Mouse (Mus musculus) layer of hippocampus, postnatal 14 days (tissue): Measurements from ENCODE around the gene Tbc1d22a. TPM values are rescaled to one million over a fixed set of nuclear protein-coding genes. Genes with fewer than 3 reads are reported as not detected.

Experiments
- DNase-seq, 2 experiments: peaks; one replicate each; pipeline ENCODE4 v3.0.0; 2021 to 2022; ENCODE audit warnings: low spot score in 2 of 2, mixed read lengths in 1 of 2
- total RNA-seq, 2 experiments: library from RNA; stranded (reverse); gene quantifications; 2 replicates each; pipeline ENCODE4 v1.2.3; 2021

Tbc1d22a gene
- total RNA-seq, 2 experiments from 2014 or later: 29.8 to 30.1 TPM

DNA sequence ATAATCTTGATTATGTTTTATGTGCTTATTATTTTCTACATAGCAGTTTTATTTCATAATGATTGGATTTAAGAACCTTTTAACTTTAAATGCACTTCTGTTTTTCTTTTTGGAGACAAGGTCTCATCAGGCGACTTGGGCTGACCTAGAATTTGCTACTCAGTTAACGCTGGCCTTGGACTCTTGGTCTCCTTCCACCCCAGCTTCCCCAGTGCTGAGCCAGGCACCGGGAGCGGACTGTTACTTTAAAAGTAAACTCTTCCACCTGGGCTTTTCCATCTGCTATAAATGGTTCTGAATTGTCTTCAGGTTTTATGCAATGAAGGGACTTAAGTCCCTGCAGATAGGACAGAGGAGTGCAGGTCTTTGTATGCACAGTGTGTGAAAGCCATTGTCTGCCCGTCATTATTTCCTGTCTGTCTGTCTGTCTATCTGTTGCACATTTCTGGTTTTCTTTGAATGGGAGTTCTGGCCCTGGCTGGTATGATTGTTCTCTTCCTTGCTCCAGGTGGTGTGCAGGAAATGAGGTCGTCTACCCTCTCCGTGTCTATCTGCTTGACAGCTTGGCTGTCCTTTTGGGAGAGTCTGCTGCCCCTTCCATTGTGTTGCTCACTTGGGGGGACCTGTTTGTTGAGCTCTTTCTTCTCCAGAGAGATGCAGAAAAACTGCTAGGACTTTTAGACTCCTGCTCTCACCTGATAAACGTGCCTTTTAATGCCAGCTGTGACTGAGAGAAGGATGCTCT, 117.4 kb downstream of the Tbc1d22a start:
- DNase-seq: no peak

DNA sequence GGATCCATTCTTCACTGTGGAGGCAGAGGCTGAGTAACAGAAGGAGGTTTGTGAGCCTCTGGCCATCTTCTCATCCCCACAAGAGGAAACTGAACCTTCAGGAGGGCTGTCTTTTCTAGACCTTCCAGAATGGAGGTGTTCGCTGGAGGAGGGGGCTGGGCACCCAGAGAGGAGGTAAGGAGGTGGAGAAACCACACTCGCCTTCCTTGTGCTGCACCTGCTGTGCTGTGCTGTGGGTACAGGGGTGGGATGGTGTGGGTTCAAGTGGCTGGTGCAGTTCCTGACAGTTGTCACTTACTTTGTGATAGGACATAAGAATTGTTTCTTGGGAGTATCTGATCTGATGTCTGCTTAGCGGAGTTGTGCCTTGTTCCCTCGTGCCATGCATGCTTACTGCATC, 118.9 kb downstream of the Tbc1d22a start:
- no peak for DNase-seq

DNA sequence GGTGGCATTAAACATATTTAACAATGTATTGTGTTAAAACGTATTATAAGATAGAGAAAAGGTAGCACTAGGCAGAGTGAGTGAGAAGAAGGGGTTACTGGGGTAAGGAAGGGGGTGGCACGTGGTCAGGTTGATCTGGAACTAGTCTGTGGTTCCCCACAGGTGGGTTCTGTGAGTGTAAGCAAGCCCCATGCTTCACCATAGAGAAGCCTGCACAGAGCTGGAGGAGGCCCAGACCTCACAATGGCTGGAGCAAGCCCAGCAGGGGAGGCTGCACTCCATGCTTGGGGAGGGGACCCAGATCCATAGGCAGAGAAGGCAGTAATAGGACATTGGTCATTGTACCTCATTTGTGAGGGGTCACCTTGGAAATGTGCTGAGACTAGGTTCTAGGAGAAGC, 119.3 kb downstream of the Tbc1d22a start:
- DNase-seq: no peak

DNA sequence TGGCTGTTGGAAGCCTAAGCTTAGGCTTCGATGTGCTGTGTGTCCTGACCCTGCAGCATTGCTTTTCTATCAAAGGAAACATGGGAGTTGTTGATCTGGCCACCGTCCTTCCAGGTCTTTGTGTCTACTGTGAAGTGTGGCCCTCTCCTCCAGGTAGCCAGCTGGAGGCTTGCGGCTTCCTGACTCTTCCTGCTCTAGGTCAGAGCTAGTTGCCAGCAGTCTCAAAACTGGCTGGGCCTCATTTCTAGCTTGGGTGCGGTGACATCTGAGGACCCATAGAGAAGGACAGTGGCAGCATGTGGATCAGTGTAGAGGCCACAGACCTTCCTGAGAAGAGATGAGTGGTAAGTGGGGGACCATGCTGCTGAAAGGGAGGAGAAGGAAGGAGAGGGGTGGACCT, 120.0 kb downstream of the Tbc1d22a start:
- DNase-seq: no peak

DNA sequence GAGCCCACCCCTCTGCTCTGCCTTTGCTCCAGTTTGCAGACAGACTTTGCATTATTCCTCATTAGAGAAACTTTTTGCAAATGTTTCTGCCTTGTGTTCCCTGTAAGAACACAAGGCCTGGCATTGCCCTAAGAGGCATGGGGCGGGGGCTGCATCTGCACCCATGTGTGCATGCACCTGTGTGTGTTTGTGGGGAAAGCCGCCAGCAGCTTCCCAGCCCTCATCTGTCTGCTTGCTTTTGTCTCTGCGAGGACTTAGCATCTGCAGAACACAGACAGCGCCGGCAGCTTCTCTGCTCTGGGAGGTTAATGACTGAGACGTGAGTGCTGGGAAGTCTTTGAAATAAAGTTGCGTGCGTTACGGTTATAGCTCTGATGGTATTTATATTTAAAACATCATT, 120.5 kb downstream of the Tbc1d22a start:
- DNase-seq: no peak

DNA sequence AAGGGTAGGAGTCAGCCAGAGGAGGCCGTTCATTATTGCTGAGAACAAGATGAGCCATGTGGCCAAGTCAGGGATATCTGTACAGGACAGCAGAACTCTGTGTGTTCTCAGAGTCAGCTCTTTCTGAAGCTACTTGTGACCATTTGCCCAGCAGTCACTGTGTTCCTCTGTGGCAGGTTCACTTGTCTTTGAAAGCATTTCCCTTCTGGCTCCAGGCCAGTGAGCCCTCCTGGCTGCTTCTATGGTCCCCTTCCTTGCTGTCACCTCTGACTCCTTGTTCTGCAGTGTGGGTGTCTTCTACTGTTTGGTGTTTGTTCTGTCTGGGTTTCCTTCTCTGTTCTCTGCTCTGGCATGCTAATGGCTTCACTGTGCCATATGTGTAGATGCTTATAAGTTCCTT, 121.5 kb downstream of the Tbc1d22a start:
- DNase-seq: no peak

DNA sequence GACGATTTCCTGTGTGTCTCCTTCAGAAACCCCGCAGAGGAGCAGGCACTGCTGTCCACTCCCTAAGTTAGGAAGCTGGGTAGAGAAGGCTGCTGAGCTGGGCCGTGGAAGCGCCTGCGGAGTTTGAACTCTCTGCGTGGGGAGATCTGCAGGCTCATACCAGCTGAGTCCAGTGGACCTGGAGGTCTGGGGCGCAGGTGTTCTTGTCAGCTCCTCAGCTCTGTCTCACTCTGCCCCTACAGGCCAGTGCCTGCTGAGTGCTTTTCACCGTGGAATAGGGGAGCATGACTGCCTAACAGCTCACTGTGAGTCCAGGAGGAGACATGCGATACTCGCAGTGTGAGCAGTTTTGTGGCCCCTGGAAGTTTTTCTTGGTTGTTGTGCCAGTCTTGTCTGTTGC, 123.5 kb downstream of the Tbc1d22a start:
- DNase-seq: no peak

DNA sequence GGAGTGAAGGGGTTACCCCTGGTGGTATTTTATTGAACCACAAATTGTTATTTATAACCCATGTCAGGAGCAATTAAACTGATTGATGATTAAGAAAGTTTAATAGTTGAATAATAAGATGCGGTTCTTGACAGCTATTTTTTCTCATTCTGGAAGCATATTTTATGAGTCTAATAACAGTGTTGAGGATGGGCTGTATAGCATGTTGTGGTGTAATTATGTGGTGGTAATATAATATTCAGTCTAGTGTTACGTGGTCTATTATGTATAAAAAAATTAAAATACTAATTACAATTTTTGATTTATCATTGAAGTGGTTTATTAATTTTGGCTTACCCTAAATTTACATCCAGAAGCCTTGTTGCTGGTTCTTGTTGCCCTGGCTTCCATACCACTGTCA, 125.5 kb downstream of the Tbc1d22a start:
- no peak for DNase-seq

DNA sequence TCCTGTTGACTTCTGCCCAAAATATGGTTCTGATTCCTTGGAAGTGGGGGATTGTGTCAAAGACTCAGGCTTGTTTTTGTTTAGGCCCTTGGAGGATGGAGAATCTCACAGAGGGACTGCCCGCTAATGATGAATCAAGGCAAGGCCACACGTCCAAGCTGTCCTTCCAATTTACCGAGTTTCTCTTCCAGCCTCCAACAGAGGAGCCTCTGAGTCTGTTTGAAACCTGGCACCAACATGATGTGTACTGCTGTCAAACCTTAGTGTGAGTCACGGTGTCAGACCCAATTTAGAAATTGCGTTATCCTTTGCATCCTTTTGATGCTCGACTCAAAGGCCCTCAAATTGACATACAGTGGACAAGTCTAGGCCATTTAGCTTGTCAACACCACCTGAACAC, 126.5 kb downstream of the Tbc1d22a start:
- no peak for DNase-seq

DNA sequence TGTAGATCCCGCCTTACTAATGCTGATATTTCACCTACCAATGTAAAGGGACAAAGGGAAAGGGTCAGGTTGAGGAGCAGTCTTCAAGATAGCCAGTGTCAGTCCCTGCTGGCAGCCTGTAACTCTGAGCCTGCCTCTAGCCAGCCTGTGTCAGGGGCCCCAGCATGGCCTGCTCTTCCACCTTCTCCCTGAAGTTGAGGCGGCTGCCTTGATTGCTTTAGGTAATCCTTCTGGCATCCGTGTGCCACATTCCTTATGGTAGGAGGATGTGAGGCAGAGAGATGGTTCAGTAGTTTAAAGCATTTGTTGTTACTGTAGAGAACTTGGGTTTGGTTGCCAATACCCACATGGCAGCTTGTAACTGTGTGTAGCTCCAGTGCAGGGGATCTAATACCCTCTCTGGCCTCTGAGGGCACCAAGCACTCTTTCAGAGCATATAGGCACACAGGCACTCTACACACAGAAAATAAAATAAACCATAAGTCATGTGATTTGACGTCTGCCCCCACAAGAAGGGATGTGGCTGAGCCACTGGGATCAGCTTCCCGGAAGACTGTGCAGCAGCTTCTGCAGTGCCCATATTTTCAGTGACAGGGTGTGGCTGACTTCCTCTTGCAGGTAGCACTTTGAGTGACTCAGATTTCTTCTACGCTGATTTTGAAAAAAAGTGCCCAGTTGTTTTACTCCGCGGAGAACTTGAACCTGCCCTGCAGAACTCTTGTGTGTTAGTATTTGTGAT, 128.5 kb downstream of the Tbc1d22a start:
- no peak for DNase-seq

DNA sequence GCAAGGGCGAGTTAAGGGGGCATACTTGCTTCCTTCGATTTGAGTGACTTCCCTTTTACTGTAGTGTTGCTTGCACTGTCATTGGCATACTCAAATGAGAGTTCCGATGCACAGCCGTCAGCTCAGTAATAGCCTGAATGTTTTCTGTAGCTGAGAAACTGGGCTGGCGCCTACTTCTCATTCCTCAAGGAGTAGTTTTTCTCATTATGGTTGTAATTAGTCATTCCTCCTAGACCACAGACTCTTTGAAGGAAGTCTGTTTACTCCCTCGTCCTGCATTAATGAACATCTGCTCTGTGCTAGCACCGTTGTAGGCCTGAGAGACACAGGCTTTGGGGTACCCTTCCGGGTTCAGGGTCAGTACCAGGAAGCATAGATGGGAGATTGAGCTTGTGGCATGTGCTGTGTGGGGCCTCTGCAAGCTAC, 130.7 kb downstream of the Tbc1d22a start:
- peak in 1 of 2 experiments; percentile 54 for DNase-seq

DNA sequence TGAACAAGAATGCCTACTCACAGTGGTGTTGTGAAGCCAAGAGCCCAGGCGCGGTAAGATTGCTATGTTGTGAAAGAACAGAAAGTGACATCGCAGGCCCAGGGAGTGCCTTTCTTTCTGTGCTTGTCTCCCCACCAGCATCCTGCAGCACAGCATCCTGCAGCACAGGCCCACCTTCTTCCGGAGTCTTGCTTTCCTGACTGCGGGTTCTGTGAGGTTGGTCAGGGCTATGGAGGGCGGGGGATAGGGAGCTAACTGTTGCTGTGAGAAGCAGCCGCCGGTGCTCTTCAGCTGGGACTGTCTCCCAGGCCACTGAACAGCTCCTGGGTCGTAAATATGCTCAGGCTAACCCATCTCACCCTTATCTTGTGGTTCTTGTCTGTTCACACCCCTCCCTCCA, 131.6 kb downstream of the Tbc1d22a start:
- DNase-seq: no peak

DNA sequence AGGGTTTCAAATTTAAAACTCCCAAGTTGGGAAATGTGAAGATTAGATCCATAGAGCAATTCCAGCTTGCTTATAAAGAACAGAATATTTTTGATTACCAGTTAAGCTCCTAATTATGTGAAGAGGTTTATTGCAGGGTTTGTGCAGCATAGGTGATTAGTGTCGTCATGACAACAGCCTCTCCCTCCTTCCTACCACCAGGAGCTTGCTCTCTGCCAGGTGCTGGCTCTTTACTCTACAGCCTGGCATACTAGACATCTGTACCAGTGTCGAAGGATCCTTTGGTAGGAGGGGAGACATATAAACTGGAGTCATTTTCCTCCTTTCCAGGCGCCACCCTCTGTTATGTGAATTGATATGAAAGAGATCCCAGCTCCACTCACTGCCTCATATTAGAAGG, 132.3 kb downstream of the Tbc1d22a start:
- no peak for DNase-seq

DNA sequence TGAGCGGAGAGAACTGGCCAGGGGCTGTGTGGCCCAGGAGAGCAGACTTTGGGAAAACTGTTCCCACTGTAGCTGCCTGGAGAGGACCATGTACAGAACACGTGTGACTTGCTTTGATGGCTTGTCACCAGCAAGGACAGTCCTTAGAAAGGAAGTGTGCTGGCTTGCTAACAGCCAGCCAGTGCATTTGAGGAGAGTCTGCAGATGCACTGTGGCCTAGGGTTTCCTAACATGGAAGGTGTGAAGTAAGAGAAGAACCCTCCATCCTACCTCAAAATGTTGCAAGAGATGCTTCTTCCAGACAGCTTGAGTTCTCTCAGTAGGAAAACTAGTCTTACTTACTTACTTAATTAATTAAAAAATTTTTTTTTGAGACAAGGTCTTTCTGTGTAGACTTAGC, 140.7 kb downstream of the Tbc1d22a start:
- DNase-seq: no peak

DNA sequence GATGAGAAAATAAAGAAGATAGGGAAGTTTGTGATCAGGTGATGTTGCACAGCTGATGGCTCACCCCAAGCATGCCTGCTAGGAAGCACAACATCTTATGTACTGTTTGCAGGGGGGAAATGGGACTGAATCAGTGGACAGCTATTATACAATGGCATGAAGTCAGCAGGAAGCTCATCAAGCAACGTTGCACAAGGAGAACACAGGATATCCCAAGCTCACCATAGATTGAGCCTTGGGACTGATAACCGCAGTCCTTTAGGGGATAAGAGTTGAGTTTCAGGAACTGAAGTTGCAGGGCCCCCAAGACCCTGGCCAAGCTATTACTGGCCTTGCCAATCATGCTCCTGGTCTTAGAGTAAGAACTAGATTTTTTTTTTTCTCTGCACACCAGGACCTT, 141.6 kb downstream of the Tbc1d22a start:
- DNase-seq: no peak

DNA sequence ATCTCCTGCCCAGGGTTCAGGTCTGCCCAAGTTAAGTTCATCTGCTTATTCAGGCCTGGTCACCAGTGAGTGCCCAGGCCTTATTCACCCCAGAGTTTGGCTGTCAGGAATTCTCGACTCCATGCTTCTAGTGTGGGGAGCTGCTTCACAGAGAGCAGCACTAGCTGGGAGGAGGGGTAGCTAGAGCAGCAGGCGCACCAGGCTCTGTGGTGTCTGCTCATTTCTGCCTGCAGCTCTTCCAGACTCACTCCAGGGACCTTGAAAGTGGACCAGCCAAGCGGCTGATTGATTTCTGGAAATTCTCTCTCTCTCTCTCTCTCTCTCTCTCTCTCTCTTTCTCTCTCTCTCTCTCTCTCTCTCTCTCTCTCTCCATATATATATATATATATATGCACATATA, 146.1 kb downstream of the Tbc1d22a start:
- no peak for DNase-seq

DNA sequence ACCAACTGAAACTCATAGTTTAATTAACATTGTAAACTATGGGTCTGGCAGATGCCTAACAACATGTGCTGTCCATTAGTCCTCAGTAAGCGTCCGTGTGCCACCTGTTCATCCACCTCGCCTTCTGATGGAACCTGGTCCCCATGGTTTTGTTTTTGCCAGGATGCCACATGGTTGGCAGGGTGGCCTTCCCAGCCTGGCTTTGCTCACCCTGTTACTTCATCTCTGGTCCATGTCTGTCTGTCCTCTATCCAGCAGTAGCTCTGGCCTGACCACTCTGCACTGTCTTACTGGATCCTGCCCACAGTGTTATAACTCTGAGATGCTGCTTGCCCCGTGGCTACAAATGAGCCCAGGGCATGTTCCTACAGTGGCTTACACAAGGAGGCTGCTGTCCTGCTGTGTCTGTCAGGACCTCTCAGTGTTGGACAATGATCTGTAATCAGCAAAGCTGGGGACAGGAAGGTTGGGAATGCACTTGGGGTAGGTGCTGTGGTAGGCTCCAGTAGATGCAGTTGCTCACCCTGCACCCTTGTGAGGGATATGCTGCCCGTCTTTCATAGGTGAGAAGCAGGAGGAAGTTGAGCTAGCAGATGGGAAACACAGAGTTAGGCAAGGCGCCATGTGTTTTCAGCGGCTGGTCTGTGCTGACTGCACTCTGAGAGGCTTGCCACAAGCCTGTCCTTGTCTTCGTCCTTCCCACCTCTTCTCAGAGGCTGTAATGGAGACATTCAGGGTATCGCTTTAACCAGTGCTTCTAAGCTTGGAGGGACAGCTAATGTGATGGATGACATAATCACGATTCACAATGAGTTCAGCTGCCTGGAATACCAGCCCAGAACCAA, 148.3 kb downstream of the Tbc1d22a start:
- peak; percentile 51 to 69 for DNase-seq

DNA sequence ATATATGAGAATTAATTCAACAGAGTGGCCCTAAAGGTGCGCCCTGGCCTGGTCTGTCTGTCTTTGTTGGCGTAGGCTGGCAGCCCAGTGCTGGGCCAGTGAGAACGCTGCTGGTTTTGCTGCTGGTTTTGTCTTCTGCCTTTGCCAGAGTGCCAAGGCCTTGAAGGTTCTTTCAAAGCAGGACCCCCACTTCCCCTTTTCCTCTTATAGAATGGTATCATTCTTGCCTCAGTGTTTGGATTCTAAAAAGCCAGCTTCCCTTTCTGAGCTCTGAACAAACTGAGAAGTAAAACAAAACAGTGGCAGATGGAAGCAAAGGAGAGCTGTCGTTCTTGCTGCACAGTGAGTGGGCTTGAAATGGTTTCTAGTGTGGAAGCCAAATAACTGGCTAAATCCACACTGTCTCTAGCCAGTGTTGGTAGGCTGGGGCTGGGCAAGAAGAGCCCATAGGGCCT, 149.6 kb downstream of the Tbc1d22a start:
- peak in 1 of 2 experiments; percentile 83 for DNase-seq

DNA sequence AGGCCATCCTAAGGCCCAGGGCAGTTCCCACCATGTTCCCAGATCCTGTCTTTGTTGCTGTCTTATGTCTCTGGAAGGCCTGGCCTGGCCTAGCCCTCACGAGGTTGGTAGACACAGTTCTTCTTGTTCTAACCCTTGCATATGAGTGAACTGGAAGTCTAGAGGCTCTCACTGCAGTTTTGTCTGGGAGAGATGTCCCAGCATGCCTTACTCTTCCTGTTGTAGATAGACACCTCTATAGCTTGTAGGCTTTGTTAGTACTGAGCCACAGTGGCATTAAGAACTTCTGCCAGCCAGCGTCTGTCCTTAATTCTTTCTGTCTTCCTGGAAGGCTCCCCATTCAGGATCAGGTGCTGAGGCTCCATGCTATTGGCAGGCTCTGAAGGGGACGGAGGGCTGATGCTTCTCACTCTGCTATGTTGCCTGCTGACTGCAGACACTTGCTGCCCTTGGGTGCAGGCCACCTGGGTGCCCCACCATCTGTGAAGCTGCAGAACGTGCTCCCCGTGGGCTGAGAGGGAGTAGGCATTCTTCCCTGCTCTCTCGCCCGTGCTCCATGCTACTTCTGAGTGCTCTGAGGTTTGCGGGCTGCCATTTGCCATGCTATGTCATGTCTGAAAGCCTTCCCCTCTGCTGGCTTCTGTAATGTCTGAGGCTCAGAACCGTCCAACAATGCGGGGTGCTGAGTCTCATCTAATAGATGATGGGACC, 150.8 kb downstream of the Tbc1d22a start:
- DNase-seq: no peak

DNA sequence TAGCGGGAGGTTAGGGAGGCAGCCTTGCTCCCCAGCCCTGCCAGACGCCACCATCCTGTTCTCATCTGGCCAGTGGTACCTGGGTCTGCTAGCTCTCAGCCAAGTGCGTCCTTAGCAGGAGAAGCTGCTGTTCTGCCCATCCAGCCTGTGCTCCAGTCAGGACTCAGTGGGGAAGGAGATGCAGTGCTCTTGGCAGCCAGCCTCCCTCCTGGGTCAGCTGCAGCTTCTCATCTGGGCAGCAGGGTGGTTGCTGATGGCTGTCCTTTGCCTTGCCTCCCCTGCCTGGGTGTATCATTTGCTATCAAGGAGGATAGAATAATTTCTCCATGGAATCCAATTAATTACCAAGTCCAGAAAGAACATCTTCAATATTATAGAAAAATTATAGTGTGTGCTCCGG, 152.5 kb downstream of the Tbc1d22a start:
- DNase-seq: no peak

DNA sequence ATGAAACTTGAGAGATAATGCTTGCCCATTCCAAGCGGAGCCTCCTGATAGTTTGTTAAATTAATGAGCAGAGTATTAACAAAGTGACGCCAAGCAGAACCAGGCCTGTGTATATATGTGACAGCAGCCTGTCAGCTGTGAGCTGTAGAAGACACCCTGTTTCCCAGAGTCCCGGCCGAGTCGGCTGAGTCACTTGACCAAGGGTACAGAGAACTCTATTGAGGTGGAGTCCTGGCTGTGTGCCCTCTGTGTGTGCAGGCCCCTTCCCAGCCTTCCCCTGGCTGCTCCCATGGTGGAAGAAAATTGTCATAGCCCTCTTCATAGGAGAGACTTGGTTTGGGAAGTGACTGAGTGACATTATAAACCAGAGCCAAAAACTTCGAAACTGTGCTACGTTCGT, 153.0 kb downstream of the Tbc1d22a start:
- DNase-seq: no peak
